Mouse (Mus musculus): ENCODE data around the gene Aicda.

DNA sequence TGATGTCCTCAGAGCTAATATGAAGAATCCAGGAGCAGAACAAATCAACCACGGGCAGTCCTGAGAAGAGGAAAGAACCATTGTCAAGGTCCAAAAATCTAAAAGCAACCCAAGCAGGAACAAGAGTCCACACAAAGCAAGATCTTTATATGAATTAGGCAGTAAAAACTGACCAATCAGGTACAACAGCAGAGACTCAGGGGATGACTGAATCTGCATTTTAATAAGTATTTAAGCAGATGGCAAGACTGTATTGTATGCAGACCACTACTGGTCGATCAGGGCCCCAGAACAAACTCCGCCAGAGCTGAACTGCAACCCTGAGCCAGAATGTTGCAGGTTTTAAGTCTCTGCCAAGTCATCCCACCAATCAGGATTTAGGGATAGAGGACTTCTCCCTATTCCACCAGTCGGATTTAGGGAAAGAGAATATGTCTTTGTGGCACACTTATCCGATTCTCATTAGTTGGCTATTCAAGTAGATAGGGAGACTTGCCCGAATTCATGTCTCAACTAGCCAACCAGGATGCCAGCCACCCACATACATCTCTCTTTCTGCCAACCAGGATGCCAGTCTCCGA, 46.6 kb downstream of the Aicda start:
- no peak for TF ChIP-seq TAL1 (IDR thresholded peaks at IDR 0.05; ENCODE audit: low read length)
- TF ChIP-seq GATA1 (IDR thresholded peaks at IDR 0.05; ENCODE audit: low read length) = no peak

Measured in erythroblast, embryonic 14.5 days (primary cell).